Mouse (Mus musculus): ENCODE measurements around the gene Ppp1r9a.

The Ppp1r9a gene

DNA sequence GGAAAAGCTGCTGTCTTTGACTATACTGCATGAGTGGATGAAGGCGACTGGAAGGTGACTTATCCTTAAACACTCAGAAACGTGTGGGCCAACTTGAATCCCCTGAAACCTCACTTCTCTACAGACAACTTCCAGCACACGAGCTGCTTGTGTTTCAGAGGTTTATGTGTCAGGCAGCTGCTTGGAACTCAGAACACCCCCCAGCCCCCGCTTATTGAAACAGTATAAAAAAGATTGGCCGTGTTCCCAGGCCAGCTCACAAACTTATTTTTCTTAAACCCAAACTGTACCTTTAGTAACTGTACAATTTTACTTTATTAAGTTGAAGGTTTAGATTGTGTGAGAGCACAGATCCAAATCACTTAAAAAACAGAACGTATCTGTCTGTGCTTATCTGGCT lies 53.9 kb downstream of the Ppp1r9a start:
- CTCF ChIA-PET = no interaction called here

DNA sequence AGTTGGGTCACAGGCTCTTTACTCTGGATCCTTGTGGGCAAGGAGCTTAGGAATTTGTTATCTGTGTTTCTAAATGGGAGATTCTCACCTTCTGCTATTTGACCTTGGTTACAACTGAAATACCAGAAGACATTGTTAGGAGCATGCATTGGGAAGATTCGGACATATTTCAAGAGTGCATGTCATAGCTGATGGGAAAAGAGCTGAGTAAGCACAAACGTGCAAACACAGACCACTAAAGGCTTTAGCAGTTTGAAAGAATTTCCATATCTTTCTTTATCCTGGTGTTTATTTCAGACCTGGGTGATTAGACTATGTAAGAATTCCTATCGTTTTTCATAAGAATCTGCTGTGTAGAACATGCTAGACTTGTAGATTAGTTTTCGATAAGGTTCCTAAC lies 59.5 kb downstream of the Ppp1r9a start:
- CTCF ChIA-PET = no interaction called here

DNA sequence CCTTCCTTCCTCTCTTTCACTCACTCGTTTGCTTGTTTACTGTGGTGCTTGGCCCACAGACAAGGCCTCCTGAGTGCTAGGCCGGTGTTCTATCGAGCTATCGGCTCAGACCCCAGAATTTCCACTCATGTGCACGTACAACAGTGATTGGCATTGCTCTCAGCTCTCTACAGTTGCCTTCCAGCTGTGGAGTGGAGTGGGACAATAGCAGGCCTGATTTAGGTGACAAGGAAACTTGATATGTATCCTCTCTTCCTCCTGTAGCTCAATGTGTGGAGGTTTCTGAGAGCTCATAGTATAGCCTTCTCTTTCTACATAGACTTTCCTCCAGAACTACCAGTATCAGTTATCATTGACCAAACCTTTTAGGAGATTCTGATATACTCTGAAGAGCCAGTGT lies 60.3 kb downstream of the Ppp1r9a start:
- CTCF ChIA-PET = no interaction called here

DNA sequence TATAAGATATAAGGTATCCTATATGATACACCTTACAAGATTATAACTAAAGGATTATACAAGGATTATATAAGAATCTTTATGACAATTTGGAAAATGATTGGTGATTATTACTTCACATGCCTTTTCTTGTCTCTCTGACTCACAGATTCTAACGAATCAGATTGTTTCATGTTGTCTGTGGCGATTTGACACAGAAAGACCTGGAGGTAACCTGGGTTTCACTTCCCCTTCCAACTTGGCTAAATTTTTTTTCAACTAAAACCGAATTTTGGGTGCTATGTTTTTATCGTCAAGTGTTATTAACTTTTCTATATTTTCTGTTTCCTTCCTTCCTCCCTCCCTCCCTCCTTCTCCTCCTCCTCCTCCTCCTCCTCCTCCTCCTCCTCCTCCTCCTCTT lies 64.5 kb downstream of the Ppp1r9a start:
- CTCF ChIA-PET = no interaction called here

DNA sequence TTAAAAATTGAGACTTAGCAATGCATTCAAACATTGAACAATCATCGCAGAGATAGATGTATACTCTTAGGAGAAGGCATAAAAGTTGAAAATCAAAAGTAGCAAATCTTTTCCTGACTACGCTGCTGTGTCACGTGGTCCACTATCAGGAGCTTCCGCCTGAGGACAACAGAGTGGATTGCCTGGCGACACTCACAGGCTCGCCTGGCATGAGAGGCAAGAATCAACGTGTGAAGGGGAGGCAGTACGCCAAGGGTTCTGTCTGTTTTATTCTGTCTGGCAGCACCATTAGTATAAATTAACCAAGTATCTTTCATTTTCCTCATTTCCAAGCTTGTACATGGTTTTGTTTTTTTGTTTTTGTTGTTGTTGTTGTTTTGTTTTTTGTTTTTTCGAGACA lies 68.5 kb downstream of the Ppp1r9a start:
- CTCF ChIA-PET = no interaction called here

DNA sequence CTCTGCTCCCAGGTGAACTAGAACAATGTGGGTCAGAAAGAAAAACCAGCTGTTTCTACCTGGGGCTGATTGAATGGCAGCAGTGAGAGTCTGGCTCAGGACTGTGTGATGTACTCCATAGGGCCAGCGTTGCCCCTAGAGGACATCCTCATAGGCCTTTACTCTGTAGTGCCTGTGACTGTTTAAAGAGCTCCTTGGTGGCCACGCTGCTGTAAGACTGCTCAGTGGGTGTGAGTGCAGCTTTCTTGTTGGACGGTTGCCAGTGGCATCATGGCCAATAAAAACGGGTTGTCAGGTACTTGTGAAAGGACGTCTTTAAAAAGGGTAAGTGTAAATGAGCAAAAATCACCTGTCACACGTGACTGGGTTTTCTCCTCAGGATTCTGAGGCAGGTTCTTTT lies 70.1 kb downstream of the Ppp1r9a start:
- CTCF ChIA-PET = no interaction called here

DNA sequence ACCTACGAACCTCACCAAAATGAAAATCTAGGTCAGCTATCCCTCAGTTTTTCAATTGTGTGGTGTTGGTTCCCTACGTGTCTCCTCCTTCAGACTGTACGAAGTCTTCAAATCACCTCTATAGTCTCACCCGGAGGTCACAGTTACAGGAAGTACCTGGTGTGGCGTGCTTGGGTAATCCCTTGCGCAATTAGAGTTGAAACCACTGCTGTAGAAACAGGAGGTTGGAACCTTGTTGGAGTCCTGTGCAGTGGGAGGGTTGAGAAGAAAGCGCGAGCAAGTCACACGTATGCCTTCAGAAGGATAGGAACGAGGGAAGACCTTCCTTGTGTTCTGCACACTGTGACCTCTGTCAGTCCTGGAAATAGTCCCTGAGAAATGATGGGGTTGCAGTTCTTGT lies 70.6 kb downstream of the Ppp1r9a start:
- CTCF ChIA-PET = no interaction called here

DNA sequence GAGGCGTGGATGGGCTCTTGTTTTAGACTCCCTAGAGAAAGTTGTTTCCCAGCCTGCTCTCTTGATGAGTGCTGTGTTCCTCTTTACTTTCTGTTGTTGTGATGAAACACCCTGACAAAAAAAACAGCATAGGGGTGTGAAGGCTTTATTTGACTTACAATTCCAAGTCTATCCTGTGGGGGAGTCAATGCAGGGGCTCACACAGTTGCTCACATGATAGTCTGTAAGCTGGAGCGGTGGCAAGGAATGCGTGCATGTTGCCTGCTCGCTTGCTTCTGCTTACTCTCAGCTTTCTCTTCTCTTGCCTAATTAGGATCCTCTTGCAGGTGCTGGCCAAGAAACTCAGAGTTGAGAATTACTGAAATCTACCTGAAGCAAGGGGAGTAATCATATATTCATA lies 74.8 kb downstream of the Ppp1r9a start:
- CTCF ChIA-PET = interaction anchor here (0.6 kb wide), 1 partner anchor 178 kb away, joined by 5 read pairs; no protein-coding TSS in a partner anchor

DNA sequence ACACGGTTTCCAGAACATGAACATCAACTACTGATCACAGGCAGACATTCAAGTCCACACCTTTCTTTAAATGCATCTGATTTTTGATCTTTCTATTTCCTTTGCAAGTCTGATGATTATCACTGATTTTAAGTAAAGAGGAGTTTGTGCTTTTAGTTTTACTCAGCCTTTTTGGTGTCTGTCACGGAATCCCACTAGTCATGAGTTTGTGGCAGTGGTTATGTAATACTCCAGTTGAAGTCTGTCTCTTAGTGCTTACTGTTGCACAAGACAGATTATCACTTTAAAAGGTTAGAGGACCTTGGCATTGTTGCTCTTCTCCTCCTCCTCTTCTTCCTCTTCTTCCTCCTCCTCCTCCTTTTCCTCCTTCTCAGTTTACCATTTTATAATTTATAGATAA lies 75.5 kb downstream of the Ppp1r9a start:
- CTCF ChIA-PET = interaction anchor here (0.6 kb wide), 1 partner anchor 179 kb away, joined by 5 read pairs; no protein-coding TSS in a partner anchor

DNA sequence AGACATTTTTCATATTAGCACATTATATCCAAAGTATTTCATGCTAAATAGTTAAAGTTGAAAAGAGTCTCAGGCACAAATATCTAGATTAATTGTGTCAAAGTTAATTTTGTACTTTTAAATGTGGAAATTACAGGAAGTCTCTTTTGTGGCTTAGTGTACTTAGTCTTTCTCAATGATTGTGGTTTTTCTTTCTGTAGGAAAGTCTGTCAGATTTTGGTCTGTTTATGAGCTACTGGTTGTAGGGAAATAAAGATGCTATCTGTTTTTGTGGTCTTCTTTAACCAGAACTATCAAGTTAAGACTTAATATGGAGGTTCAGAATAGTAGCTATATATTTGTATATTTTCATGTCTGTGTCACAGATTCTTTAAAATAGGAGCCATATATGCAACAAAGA lies 76.2 kb downstream of the Ppp1r9a start:
- CTCF ChIA-PET = no interaction called here

DNA sequence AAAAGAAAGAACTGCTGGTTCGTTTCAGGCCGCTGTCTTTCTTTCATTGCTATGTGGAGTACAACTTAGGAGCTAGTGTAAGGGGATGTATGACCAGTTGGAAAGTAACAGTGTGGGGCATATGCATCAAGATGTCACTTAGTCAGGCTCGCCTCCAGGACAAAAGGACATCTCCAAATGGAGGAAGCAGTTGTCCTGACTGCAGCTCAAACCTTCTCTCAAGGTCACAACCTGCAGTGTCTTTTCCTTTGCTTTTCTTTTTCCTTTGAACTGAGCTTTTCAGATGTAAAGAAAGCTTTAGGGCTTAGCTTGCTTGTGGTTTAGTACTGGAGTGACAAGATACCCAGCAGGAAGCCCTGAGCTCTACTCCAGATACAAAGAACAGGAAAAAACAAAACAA lies 77.4 kb downstream of the Ppp1r9a start:
- CTCF ChIA-PET = interaction anchor here (0.6 kb wide), 1 partner anchor 149 kb away, joined by 3 read pairs; no protein-coding TSS in a partner anchor

DNA sequence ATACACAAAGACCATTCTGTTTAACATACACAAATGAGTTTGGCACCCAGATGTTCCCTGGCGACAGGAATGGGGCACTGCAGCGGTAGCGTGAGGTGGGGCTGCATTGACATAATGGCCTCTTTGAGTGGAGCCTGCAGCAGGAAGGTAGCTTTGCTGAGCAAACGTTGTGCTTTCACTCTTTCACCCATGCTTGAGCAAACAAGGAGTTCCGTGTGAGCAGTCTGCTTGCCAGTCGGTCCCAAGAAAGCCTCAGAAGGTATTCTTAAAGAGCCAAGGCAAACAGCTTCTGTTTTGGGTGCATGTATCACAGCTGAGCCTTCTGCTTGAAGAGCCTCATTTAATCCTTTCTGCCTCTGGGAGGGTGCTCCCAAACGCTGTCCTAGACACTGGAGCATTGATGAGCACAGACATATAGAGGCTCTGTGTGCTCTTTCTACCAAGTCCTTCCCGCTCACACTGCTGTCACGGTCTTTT lies 80.0 kb downstream of the Ppp1r9a start:
- CTCF ChIA-PET = no interaction called here

DNA sequence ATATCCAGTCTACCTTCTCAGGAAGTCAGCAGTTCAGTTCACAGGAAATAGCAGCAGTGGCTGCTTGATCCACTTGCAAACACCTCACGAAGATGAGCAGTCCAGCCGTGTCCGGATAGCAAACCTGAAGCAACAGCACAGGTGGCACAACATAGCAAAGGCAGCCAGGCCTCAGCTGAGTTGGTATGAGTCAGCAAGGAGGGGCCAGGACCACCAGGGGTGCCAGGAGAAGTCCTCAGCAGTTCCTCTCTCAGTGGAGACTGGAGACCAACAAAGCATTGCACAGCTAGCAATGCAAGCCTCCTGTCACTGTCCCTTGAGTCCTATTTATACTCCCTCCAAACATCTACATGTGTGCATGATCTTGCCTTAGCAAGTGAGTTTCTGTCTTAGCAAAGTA lies 83.0 kb downstream of the Ppp1r9a start:
- CTCF ChIA-PET = no interaction called here

DNA sequence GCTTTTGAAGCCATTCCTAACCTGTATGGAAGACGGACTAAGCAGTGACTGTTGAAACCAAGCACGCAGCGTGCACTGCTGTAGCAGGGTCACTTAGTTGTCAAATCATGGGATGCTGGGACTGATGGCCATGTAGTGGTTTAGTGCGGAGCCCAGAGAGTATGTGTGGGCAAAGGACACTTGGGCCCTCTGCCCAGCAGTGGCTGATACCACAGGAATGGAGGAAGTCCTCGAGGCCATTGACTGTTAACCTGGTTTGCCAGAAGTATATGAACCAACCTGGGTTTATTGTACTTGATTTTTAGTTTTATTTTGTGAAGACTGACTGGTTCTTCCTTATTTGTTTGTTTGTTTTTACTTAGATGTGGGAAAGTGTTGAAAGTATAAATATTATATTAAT lies 84.4 kb downstream of the Ppp1r9a start:
- CTCF ChIA-PET = no interaction called here

DNA sequence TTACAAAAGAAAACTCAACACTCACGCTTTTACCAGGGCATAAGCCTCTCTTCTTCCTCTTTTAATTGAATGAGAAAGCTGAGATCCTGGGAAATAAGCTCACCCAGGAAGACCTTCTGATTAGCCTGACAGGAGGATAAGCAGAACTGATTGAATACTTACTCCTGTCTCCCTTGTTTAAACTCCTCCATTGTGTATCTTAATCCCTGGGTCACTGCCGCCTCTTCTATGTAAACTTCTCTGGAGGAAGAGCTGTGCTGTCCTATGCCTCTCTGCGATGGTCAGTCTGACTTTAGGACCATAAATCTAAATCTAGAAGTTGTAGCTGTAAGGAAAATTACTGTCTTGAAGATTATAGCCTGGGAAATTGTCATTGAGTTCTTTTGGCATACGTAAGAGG lies 86.0 kb downstream of the Ppp1r9a start:
- CTCF ChIA-PET = no interaction called here

DNA sequence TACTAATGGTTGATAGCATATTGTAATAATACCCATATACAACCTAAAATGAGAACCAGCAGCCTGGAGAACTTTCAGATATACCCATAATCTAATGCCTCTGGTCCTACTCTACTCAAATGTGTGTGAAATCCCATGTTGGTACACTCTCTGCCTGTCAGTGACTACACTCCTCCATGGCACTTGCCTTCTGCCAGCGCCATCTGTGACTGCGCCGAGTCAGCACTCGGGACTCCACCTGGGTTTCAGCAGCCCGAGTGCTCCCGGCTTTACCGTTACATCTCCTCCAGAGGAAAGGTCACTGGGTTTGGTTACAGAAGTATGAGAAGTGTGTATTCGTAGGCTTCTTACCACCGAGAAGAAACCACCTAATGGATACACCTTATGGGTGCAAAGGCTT lies 89.6 kb downstream of the Ppp1r9a start:
- CTCF ChIA-PET = no interaction called here

DNA sequence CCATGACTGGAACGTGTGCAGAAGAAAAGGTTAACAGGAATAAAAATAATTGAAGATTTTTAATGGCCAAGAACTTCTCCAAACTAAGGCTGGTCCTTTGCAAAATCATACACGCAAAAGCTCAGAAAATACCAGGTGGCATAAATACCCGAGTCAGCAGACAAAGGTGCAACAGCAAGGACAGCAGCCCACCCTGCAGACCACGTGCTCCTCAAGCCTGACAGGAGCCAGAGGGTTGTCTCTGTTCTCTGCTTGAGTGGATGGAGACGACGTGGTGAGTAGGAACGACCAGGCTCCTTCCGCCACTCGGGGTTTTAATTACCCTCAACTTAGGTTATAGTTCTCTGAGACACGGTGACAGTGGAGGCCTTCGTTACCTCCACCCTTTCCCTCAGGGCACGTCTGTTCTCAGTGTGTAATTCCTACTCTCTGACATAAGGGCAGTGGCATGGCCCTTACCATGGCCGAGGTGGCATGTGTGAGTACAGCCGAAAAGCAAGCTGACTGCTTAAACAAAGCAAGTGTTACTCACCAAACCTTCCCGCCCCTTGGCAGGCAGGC lies 91.0 kb downstream of the Ppp1r9a start:
- CTCF ChIA-PET = no interaction called here

DNA sequence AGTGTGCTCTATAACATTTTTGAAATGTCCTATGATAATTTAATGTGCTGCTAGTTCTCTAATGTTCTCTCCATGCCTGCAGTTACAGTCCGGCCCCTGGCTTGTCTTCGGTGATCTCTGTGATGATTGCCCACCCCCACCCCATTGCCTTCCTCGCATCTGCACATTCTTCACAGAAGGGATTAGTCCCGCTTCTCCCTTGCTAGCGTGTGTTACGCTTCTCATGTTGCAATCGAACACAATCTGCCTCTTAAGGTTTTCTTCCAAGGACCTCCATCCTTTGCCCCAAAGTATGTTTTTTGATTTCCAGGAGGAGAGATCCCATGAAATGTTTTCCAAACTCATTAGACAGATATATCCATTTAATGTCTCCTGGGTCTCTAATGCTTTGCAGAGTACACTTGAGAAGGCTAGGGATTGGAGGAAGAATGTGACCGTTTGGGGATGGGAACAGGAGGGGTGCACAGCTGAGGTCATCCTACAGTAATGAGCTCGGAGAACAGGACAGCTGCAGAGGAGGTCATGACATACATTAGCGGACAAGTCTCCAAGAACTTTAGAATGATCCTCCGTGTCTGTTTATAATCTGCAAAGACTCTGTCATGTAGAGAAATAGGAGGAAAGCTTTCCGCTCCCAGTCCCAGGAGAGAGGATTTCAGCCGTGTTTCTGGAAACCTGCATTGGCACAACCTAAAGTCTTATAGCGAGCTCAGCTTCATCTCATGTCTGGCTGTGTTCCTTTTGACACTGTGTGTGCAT lies 91.6 kb downstream of the Ppp1r9a start:
- CTCF ChIA-PET = no interaction called here

DNA sequence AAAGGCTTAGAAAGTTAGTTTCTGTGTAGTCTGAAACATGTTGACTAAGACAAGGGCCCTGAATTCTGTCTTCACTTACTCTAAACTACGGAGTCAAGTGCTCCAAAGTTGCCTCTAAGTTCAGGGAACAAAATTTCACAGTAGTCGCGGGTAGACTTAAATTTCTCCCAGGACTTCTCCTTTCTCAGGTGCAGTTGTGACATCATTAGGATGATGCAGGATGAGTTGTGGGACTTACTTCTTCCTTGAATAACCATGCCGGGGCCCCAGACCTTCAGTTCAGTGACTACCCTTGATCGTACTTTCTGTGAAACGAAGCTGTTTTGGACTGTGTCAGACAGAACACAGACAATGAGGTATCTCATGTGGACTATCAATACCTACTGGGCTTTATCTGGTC lies 94.9 kb downstream of the Ppp1r9a start:
- CTCF ChIA-PET = no interaction called here

DNA sequence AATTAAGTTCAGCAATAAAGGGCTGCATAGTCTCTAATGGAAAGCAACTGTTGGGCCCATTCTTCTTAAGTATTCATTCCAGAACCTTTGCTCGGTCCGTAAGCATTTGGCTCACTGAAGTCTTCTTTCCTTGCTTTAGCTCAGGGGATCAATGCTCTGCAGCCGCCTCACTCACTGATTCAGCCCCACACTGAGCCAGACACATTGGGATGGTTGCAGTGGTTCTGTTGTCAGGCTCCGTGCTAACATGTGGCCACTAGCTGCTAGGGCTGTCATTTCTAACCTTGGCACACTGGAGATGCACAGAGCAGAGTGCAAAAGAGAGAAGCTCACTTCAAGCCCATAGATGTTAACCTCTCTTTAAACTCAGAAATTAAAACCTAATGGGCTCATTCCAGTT lies 96.2 kb downstream of the Ppp1r9a start:
- CTCF ChIA-PET = no interaction called here

DNA sequence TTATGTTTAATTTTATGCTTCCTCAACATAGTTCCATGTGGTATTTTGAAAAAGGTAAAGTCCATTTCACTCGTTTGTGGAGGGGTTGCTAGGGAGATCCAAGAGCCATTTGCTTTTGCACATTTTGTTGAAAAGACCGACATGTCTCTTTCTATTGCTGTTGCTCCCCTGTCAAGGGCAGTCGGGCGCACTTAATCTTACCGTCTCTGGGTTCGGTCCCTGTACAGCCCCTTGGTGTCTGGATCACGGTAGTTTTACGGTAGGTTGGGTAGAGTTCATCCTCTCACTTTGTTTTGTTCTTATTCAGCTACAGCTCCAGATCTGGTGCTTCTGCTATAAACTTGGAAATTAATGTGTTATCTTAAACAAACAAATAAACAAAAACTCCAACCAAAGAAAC lies 98.1 kb downstream of the Ppp1r9a start:
- CTCF ChIA-PET = interaction anchor here (0.6 kb wide), 2 partner anchors 238 to 427 kb away, joined by 3 to 4 read pairs; no protein-coding TSS in a partner anchor

DNA sequence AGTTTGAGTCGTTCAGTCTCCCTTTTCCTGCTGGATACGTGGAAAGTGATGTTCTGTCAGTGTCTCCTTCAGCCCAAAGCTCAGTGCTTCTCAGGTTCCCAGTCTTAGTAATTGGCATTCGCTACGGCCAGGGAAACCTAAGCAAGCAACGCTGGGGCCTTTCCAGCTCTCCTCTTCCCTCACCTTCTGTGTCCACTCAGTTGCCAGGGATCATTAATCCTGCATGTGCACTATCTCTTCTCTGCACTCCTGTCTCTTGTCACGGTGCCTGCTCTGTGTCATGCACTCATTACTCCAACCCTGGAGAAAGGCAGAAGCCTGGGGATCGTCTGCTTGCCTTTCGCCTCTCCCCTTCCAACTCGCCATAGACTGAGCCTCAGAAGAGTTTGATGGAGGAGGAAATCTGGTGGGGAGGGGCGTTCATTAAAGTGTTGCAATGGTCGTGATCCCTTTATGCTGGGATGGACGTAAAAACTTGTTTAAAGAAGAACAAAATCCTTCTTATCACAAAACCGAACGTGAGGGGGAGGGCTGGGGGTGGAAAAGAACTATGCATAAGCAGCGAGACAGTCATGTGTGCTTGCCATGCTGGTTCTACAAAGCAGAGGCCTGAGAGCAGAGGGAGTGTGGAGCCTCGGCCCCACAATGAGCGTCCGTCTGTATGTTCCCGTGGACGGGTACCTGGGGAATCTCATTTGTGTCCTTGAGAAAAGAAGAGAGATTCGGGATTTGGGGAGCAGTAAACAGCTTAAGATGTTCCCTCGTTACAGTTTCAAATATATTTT lies 103.0 kb downstream of the Ppp1r9a start:
- CTCF ChIA-PET = no interaction called here

All from spleen, embryonic (tissue).